Mouse (Mus musculus) heart, postnatal 0 days (tissue): ENCODE results near the gene Layn. TPM values are rescaled to one million over a fixed set of nuclear protein-coding genes. Genes with fewer than 3 reads are reported as not detected.

Source experiments
- ATAC-seq: fragments of 200-750 bp; cut with Nextera tagmentation; 2 replicates; pipeline ENCODE4 v1.8.0; 2017; ENCODE audit warnings: low read depth, moderate number of reproducible peaks, moderate library complexity; ENCODE audit not compliant: insufficient read depth
- DNase-seq: peaks from one replicate; pipeline ENCODE4 v3.0.0-alpha.2; 2016; ENCODE audit warnings: low spot score
- H3K27ac ChIP-seq: fragments of 300-500 bp; sonication (generic); 2 replicates; pipeline ENCODE4 v1.5.1; 2014; ENCODE audit warnings: low read depth, mild to moderate bottlenecking
- H3K27me3 ChIP-seq: fragments of 300-500 bp; sonication (generic); 2 replicates; pipeline ENCODE4 v1.6.1; 2014; ENCODE audit warnings: low read length, mixed read lengths; ENCODE audit not compliant: control insufficient read depth, insufficient read depth
- H3K36me3 ChIP-seq: fragments of 300-500 bp; sonication (generic); replicated peaks from 2 replicates; pipeline ENCODE4 v1.6.1; 2014; ENCODE audit warnings: low read length, mixed read lengths; ENCODE audit not compliant: control insufficient read depth, insufficient read depth
- H3K4me1 ChIP-seq: fragments of 300-500 bp; sonication (generic); 2 replicates; pipeline ENCODE4 v1.6.1; 2014; ENCODE audit warnings: antibody characterized with exemption; ENCODE audit not compliant: control insufficient read depth, insufficient read depth
- H3K4me2 ChIP-seq: fragments of 300-500 bp; sonication (generic); 2 replicates; pipeline ENCODE4 v1.6.1; 2014; ENCODE audit warnings: low read depth, mild to moderate bottlenecking, low read length, moderate library complexity
- H3K4me3 ChIP-seq: fragments of 300-500 bp; sonication (generic); 2 replicates; pipeline ENCODE4 v1.5.1; 2014; ENCODE audit warnings: low read depth, low read length
- H3K9ac ChIP-seq: fragments of 300-500 bp; sonication (generic); replicated peaks from 2 replicates; pipeline ENCODE4 v1.6.1; 2014; ENCODE audit warnings: low read depth, low read length, mixed read lengths
- H3K9me3 ChIP-seq: fragments of 300-500 bp; sonication (generic); replicated peaks from 2 replicates; pipeline ENCODE4 v1.6.1; 2016; ENCODE audit warnings: low read length; ENCODE audit not compliant: control insufficient read depth
- CTCF ChIP-seq: IDR thresholded peaks from 2 replicates; pipeline ENCODE4 v1.5.1; 2016; ENCODE audit warnings: antibody characterized with exemption, control low read depth, low read depth
- EP300 ChIP-seq: IDR thresholded peaks from 2 replicates; pipeline ENCODE4 v1.6.1; 2016; ENCODE audit warnings: antibody characterized with exemption, low read depth
- WGBS: fragments of 180-500 bp; shearing (Covaris S2); extraction: QIAGEN DNeasy Blood & Tissue Kit; methylation state at CpG from one replicate; pipeline ENCODE4 v1.1.7; 2014; 5-methylcytosine and 5-hydroxymethylcytosine counted together
- polyA plus RNA-seq: library from polyadenylated mRNA; unstranded; fragments of >200 nt; fragmentation: Nextera tagmentation; extraction: Ambion mirVana; gene quantifications from 2 replicates; pipeline ENCODE4 v1.2.1, GENCODE M21; 2015
- total RNA-seq: library from RNA; depleted of rRNA; stranded (reverse); fragments of >200 nt; gene quantifications from 2 replicates; pipeline ENCODE4 v1.2.3, GENCODE M21; 2014; ENCODE audit warnings: low replicate concordance

The Layn gene
- total and polyA plus RNA-seq, 2 experiments from 2014 or later: 6.7 to 9.9 TPM

DNA sequence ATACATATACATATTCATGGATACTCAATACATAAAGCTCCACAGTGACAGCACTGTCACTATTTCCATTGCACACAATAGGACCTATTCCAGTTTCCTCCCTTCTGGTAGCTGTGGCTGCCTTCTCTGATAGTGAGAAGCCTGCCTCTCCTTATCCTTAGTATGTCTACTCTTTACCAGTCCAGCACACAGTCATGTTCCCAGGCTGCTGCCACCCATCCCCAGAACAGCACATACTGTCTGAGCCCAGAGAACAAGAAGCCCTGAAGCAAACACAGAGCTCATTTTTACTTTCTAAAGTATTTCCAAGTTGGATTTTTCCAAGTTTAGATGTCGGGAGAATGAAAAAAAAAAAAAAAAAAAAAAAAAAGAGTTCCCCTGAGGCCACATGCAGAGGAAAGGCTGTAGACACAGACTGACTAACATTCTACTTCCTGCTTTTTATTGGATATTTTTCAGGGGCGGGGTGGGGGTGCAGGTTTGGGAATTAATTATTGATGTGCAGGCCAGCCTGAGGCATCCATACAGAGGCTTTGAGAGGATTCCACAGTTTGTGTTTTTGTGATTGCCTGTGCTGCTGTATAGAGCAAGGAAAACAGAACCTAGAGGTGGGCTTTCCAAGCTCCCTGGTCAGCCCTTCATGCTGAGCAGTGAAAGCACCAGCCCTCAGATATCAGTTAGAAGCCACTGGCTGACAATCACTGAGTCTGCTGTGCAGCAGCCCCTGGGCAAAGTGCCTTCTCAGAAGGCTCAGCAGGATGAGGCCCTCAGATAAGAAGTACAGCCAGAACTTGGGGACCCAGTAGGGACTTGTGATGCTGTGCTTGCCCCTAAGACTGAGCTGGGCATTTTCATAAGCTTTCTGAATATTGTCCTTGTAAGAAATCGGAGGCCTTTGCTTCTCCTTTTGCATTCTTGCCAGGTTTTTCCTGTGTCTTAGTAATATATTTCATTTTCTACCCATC is 20.3 kb downstream of the Layn start:
- DNase-seq (no peak), ATAC-seq (no peak)
- H3K9me3 ChIP-seq: no peaks in the 10 kb centered on the region
- H3K27ac ChIP-seq: no peak overlapping the region
- TF ChIP-seq EP300: no peak
- TF ChIP-seq CTCF: no peak
- H3K4me2 ChIP-seq: no peak overlapping the region
- H3K36me3 ChIP-seq: no peaks in the 10 kb centered on the region
- H3K4me1 ChIP-seq: no peaks in the 10 kb centered on the region
- WGBS: 58% methylated on average over 3 of the region's 3 CpGs
- H3K9ac ChIP-seq: no peak overlapping the region
- H3K4me3 ChIP-seq: no peak overlapping the region
- H3K27me3 ChIP-seq: no peaks in the 10 kb centered on the region

DNA sequence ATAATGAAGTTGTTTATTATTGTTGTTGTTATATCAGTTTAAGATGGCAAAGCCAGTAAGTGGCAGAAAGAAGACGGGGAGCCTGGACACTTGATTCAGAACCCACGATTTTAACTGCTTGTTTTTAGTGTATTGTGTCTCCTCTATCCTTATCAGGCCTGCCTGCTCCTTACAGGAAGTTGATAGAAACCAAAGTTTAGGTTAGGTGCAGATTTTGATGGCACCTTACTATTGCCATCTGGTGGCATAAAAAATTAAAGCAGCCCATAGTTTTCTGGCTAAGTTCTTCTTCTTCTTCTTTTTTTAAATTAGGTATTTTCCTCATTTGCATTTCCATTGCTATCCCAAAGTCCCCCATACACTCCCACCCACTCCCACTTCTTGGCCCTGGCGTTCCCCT is 24.7 kb downstream of the Layn start:
- TF ChIP-seq EP300: no peak
- peak; percentile 44 for TF ChIP-seq CTCF
- ATAC-seq (no peak), DNase-seq (no peak)
- no peak overlapping the region for H3K4me3 ChIP-seq
- no peak overlapping the region for H3K27ac ChIP-seq
- no peaks in the 10 kb centered on the region for H3K36me3 ChIP-seq
- H3K4me2 ChIP-seq: no peak overlapping the region
- H3K9ac ChIP-seq: no peak overlapping the region
- no peaks in the 10 kb centered on the region for H3K27me3 ChIP-seq
- 34% methylated on average over 3 of the region's 3 CpGs for WGBS
- no peaks in the 10 kb centered on the region for H3K9me3 ChIP-seq
- H3K4me1 ChIP-seq: no peaks in the 10 kb centered on the region

DNA sequence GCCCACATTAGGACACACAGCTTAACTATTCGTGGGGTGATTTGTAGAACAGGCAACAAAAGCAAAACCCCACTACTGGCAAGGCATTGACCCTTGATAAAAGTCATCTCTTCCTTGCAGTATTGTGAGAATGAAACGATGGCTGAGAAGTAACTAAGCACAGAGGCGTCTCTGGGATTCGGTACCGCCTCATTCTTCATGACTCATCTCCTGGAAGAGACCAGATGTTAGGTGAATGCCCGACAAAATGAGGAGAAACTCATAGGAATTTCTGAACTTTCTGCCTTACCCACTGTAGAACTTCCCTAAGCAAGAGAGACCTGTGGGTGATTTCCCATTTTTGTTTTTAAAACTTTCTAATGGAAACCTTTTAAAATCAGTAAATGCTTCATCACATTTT is 34.8 kb downstream of the Layn start:
- DNase-seq (no peak), ATAC-seq (no peak)
- no peak overlapping the region for H3K9ac ChIP-seq
- H3K4me2 ChIP-seq: no peak overlapping the region
- H3K4me3 ChIP-seq: no peak overlapping the region
- no peaks in the 10 kb centered on the region for H3K9me3 ChIP-seq
- 67% methylated on average over 6 of the region's 6 CpGs for WGBS
- H3K27ac ChIP-seq: no peak overlapping the region
- H3K36me3 ChIP-seq: no peaks in the 10 kb centered on the region
- no peaks in the 10 kb centered on the region for H3K4me1 ChIP-seq
- no peak for TF ChIP-seq EP300
- no peak for TF ChIP-seq CTCF
- H3K27me3 ChIP-seq: no peaks in the 10 kb centered on the region

DNA sequence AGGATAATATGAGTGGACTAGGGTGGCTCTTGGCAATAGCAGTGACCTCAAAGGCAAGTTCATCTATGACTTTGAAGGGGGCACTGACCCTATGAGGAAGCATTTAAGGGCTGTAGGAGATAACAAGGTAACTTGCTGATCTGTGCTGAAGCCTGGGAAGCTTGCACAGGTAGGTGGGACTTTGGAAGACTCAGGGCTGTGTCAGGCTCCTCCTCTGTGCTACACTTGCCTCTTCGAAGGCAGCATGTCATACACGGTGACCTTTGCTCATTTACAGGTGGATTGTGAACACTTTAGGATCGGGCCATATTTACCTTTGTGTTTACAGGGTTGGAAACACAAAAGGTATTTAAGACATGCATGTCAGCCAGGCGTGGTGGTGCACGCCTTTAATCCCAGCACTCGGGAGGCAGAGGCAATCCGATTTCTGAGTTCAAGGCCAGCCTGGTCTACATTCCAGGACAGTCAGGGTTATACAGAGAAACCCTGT is 35.4 kb downstream of the Layn start:
- Histone ChIP-seq H3K9me3 (no peaks in the 10 kb centered on the region), H3K4me2 (no peak overlapping the region), H3K36me3 (no peaks in the 10 kb centered on the region), H3K27ac (no peak overlapping the region), H3K4me1 (no peaks in the 10 kb centered on the region), H3K9ac (no peak overlapping the region), H3K4me3 (no peak overlapping the region), H3K27me3 (no peaks in the 10 kb centered on the region)
- WGBS: 85% methylated on average over 7 of the region's 7 CpGs
- no peak for ATAC-seq
- TF ChIP-seq CTCF (no peak), EP300 (no peak)
- no peak for DNase-seq

DNA sequence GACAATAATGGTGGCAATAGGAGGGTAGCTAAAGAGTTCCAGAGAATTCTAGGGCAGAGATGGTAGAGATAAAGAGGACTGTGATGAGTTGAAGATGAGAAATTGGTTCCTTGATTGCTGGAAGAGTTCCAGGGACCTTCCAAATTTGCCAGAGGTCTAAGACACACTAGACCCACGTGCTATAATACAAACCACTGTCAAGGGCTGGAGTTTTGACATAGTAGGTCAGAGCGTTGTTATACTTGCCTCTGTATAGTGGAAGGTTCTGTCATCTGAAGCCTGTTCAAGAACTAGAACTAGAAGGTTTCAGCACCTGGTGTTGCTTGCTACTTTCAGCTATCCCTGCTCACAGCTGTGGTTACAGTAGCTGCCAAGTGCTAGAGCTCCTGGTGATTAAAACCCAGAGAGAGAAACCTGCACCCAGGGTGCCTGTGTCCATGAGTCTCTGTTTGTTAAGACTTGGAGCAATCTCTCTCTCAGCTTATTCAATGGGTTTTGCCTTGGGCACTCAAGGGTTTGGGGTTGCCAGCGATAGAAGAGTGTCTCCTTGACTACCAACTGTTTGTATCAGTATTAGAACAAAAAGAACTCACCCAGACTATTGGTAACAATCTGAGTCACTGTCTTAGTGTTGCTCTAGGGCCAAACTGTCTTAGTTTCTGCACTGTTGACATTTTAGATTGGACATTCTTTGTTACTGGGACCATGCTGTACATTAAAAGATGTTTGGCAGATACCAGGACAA is 43.9 kb downstream of the Layn start:
- no peak for DNase-seq

More for the DNA sequence above, 43.9 kb downstream of the Layn start:
- Histone ChIP-seq H3K4me2 (no peak overlapping the region), H3K27me3 (no peaks in the 10 kb centered on the region), H3K4me3 (no peak overlapping the region), H3K27ac (no peak overlapping the region), H3K9ac (no peak overlapping the region), H3K4me1 (no peaks in the 10 kb centered on the region), H3K36me3 (no peaks in the 10 kb centered on the region), H3K9me3 (no peaks in the 10 kb centered on the region)
- no peak for ATAC-seq
- TF ChIP-seq CTCF (no peak), EP300 (no peak)
- WGBS: 77% methylated on average over 3 of the region's 3 CpGs
